Mouse (Mus musculus) small intestine, adult 10 weeks (tissue): Measurements from ENCODE around the gene Asic4. TPM values are rescaled to one million over a fixed set of nuclear protein-coding genes. Genes with fewer than 3 reads are reported as not detected.

Source experiments
- polyA plus RNA-seq: library from polyadenylated mRNA; stranded (reverse); fragments of 350-450 nt; fragmentation: Illumina TruSeq; extraction: RNeasy Lipid Tissue Mini Kit (QIAGEN cat#74804); gene quantifications from one replicate; pipeline ENCODE4 v1.2.3, GENCODE M21; 2014; ENCODE audit warnings: low replicate concordance

The Asic4 gene
- polyA plus RNA-seq: not detected

GRCm38 (mm10) chr1:75450314-75451005 lies at the start of gene Asic4:
Gene Asic4 (plus strand): TSS chr1:75450436.

GRCm38 (mm10) chr1:75435475-75436328 lies 14.5 kb upstream of the Asic4 start, which contains the start of gene Gmppa:
Gene Gmppa (plus strand): TSS chr1:75435930.

GRCm38 (mm10) chr1:75478916-75479634 lies 28.8 kb downstream of the Asic4 start, which contains the start of the genes Chpf and Tmem198:
Gene Chpf (minus strand): TSS chr1:75479307.
Gene Tmem198 (plus strand): TSS chr1:75479532.

GRCm38 (mm10) chr1:75505956-75506831 lies 56.0 kb downstream of the Asic4 start, which contains the start of gene Obsl1:
Gene Obsl1 (minus strand): TSS chr1:75506452.

GRCm38 (mm10) chr1:75507006-75507405 lies 56.8 kb downstream of the Asic4 start, which contains the start of gene Inha:
Gene Inha (plus strand): TSS chr1:75507077.

GRCm38 (mm10) chr1:75521321-75522031 lies 71.2 kb downstream of the Asic4 start, which contains the start of gene Stk11ip:
Gene Stk11ip (plus strand): TSS chr1:75521529.

Other genes starting within 250 kb of the Asic4 start
- 8.1 TPM for gene Glb1l, start 239.6 kb upstream of the Asic4 start, polyA plus RNA-seq
- gene Stk16, start 239.6 kb upstream of the Asic4 start, polyA plus RNA-seq: 17.4 TPM
- gene Tuba4a, start 230.6 kb upstream of the Asic4 start, polyA plus RNA-seq: 4.2 TPM
- not detected for gene A630095N17Rik, start 218.3 kb upstream of the Asic4 start, polyA plus RNA-seq
- gene Dnajb2, start 214.0 kb upstream of the Asic4 start, polyA plus RNA-seq: 4.0 TPM
- gene Ptprn, start 185.9 kb upstream of the Asic4 start, polyA plus RNA-seq: not detected
- gene Resp18, start 172.0 kb upstream of the Asic4 start, polyA plus RNA-seq: 2.4 TPM
- 1.3 TPM for gene Dnpep, start 132.4 kb upstream of the Asic4 start, polyA plus RNA-seq
- 0.97 TPM for gene Des, start 90.1 kb upstream of the Asic4 start, polyA plus RNA-seq
- gene Speg, start 75.1 kb upstream of the Asic4 start, polyA plus RNA-seq: 1.9 TPM
- gene Gmppa, start 14.5 kb upstream of the Asic4 start, polyA plus RNA-seq: 5.8 TPM
- not detected for gene Chpf, start 28.9 kb downstream of the Asic4 start, polyA plus RNA-seq
- not detected for gene Tmem198, start 29.1 kb downstream of the Asic4 start, polyA plus RNA-seq
- not detected for gene Obsl1, start 56.0 kb downstream of the Asic4 start, polyA plus RNA-seq
- not detected for gene Inha, start 56.6 kb downstream of the Asic4 start, polyA plus RNA-seq
- 1.0 TPM for gene Stk11ip, start 71.1 kb downstream of the Asic4 start, polyA plus RNA-seq
- 0.07 TPM for gene Slc4a3, start 95.8 kb downstream of the Asic4 start, polyA plus RNA-seq